Mouse (Mus musculus) stomach, postnatal 0 days (tissue): Measurements from ENCODE around the gene Jdp2. TPM values are rescaled to one million over a fixed set of nuclear protein-coding genes. Genes with fewer than 3 reads are reported as not detected.
A peak's percentile ranks its signal among the peaks of the same experiment; 100 is the strongest.

ENCODE experiments used
- ATAC-seq: fragments of 200-750 bp; cut with Nextera tagmentation; 2 replicates; pipeline ENCODE4 v1.8.0; 2017; ENCODE audit not compliant: low FRiP score, low TSS enrichment
- DNase-seq: peaks from one replicate; pipeline ENCODE4 v3.0.0-alpha.2; 2016; ENCODE audit warnings: low spot score
- H3K27ac ChIP-seq: fragments of 300-500 bp; sonication (generic); replicated peaks from 2 replicates; pipeline ENCODE4 v1.5.1; 2014; ENCODE audit warnings: mild to moderate bottlenecking, control low read depth
- H3K27me3 ChIP-seq: fragments of 300-500 bp; sonication (generic); 2 replicates; pipeline ENCODE4 v1.6.1; 2014; ENCODE audit warnings: low read length; ENCODE audit not compliant: control insufficient read depth, insufficient read depth
- H3K36me3 ChIP-seq: fragments of 300-500 bp; sonication (generic); 2 replicates; pipeline ENCODE4 v1.6.1; 2014; ENCODE audit warnings: low read length, mixed read lengths; ENCODE audit not compliant: control insufficient read depth, insufficient read depth
- H3K4me1 ChIP-seq: fragments of 300-500 bp; sonication (generic); replicated peaks from 2 replicates; pipeline ENCODE4 v1.6.1; 2014; ENCODE audit warnings: antibody characterized with exemption; ENCODE audit not compliant: control insufficient read depth, insufficient read depth
- H3K4me2 ChIP-seq: fragments of 300-500 bp; sonication (generic); replicated peaks from 2 replicates; pipeline ENCODE4 v1.6.1; 2014; ENCODE audit warnings: low read depth, mild to moderate bottlenecking, control low read depth, moderate library complexity
- H3K4me3 ChIP-seq: fragments of 300-500 bp; sonication (generic); 2 replicates; pipeline ENCODE4 v1.5.1; 2014; ENCODE audit warnings: low read depth, low read length, control low read depth
- H3K9ac ChIP-seq: fragments of 300-500 bp; sonication (generic); 2 replicates; pipeline ENCODE4 v1.6.1; 2014; ENCODE audit warnings: mild to moderate bottlenecking, low read length, control low read depth, mixed read lengths
- H3K9me3 ChIP-seq: fragments of 300-500 bp; sonication (generic); 2 replicates; pipeline ENCODE4 v1.6.1; 2016; ENCODE audit warnings: low read length; ENCODE audit not compliant: control insufficient read depth
- CTCF ChIP-seq: IDR thresholded peaks from 2 replicates; pipeline ENCODE4 v1.5.1; 2016; ENCODE audit warnings: antibody characterized with exemption, low read depth, mild to moderate bottlenecking, moderate library complexity
- EP300 ChIP-seq: optimal IDR thresholded peaks from 2 replicates; pipeline ENCODE3; 2016; ENCODE audit warnings: antibody characterized with exemption
- WGBS: fragments of 180-500 bp; shearing (Covaris S2); extraction: QIAGEN DNeasy Blood & Tissue Kit; methylation state at CpG from one replicate; pipeline ENCODE4 v1.1.7; 2014; 5-methylcytosine and 5-hydroxymethylcytosine counted together
- polyA plus RNA-seq: library from polyadenylated mRNA; unstranded; fragments of >200 nt; fragmentation: Nextera tagmentation; extraction: Ambion mirVana; gene quantifications from 2 replicates; pipeline ENCODE4 v1.2.1, GENCODE M21; 2015

The Jdp2 gene
- 0.63 and 0.65 TPM in 2 replicates for polyA plus RNA-seq

- Histone ChIP-seq H3K4me2 (peak within 1 kb of the TSS; percentile 87), H3K27ac (peak within 1 kb of the TSS; percentile 92), H3K4me1 (peaks cover 5% of the 10 kb centered on the region; the same call in 1 of the 2 replicates), H3K36me3 (no peaks in the 10 kb centered on the region), H3K4me3 (peak within 1 kb of the TSS; percentile 73), H3K9me3 (no peaks in the 10 kb centered on the region), H3K9ac (peak within 1 kb of the TSS; percentile 91), H3K27me3 (no peaks in the 10 kb centered on the region)
- DNase-seq (peak; percentile 81), ATAC-seq (peak; percentile 92)
- TF ChIP-seq EP300 (no peak), CTCF (peak; percentile 53)
- WGBS = under 1% methylated on average over 65 of the region's 90 CpGs
Measured at GRCm38 (mm10) chr12:85598611-85599477, at the start of gene Jdp2. Jdp2 (plus strand) TSS chr12:85599027.

- no peak overlapping the region for H3K4me2 ChIP-seq
- H3K27ac ChIP-seq = no peak overlapping the region
- no peak overlapping the region for H3K4me3 ChIP-seq
- WGBS = 78% methylated on average over 8 of the region's 8 CpGs
- H3K36me3 ChIP-seq = no peaks in the 10 kb centered on the region
- no peaks in the 10 kb centered on the region for H3K27me3 ChIP-seq
- H3K9me3 ChIP-seq = no peaks in the 10 kb centered on the region
- no peak for TF ChIP-seq EP300
- TF ChIP-seq CTCF = no peak
- no peaks in the 10 kb centered on the region for H3K4me1 ChIP-seq
- ATAC-seq (no peak), DNase-seq (no peak)
- H3K9ac ChIP-seq = no peak overlapping the region
Measured at GRCm38 (mm10) chr12:85549661-85550060, 49.2 kb upstream of the Jdp2 start.

GRCm38 (mm10) chr12:85550435-85550834 lies 48.4 kb upstream of the Jdp2 start:
- no peak for ATAC-seq

GRCm38 (mm10) chr12:85559299-85559698 lies 39.5 kb upstream of the Jdp2 start:
- 79% methylated on average over 10 of the region's 10 CpGs for WGBS

More at GRCm38 (mm10) chr12:85550435-85550834, 48.4 kb upstream of the Jdp2 start:
- no peak for DNase-seq
- Histone ChIP-seq H3K9me3 (no peaks in the 10 kb centered on the region), H3K27ac (no peak overlapping the region), H3K9ac (no peak overlapping the region), H3K4me3 (no peak overlapping the region), H3K4me2 (no peak overlapping the region), H3K27me3 (no peaks in the 10 kb centered on the region), H3K36me3 (no peaks in the 10 kb centered on the region), H3K4me1 (no peaks in the 10 kb centered on the region)
- TF ChIP-seq CTCF (no peak), EP300 (no peak)
- WGBS = 87% methylated on average over 4 of the region's 4 CpGs

GRCm38 (mm10) chr12:85565441-85565840 lies 33.4 kb upstream of the Jdp2 start:
- H3K4me2 ChIP-seq = no peak overlapping the region
- H3K4me3 ChIP-seq = no peak overlapping the region
- H3K27me3 ChIP-seq = no peaks in the 10 kb centered on the region
- WGBS = 82% methylated on average over 2 of the region's 2 CpGs
- no peaks in the 10 kb centered on the region for H3K9me3 ChIP-seq
- H3K36me3 ChIP-seq = no peaks in the 10 kb centered on the region
- H3K27ac ChIP-seq = no peak overlapping the region
- H3K9ac ChIP-seq = no peak overlapping the region
- H3K4me1 ChIP-seq = no peaks in the 10 kb centered on the region
- DNase-seq (no peak), ATAC-seq (no peak)
- TF ChIP-seq EP300 (no peak), CTCF (no peak)

More at GRCm38 (mm10) chr12:85559299-85559698, 39.5 kb upstream of the Jdp2 start:
- no peak for TF ChIP-seq CTCF
- ATAC-seq (no peak), DNase-seq (no peak)
- no peak overlapping the region for H3K4me3 ChIP-seq
- H3K27me3 ChIP-seq = no peaks in the 10 kb centered on the region
- no peak overlapping the region for H3K9ac ChIP-seq
- no peak overlapping the region for H3K4me2 ChIP-seq
- H3K9me3 ChIP-seq = no peaks in the 10 kb centered on the region
- no peaks in the 10 kb centered on the region for H3K4me1 ChIP-seq
- no peaks in the 10 kb centered on the region for H3K36me3 ChIP-seq
- H3K27ac ChIP-seq = no peak overlapping the region

DNA sequence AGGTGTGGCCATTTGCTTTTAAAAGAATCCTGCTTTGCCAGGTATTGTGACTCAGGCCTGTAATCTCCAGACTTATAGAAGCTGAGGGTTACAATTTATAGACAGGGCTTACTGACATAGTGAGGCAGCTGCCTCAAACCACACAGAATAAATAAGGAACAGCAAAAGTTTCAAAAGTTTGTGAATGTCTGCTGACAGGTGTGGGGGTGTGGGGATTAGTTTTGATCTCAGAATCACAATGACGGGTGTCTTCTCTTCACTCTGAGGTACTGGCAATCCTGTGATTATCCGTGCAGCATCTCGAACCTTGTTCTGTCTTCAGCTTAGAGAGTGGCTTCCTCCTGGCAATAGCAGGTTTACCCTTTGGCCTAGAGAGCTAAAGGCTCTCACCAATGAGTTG lies 30.5 kb upstream of the Jdp2 start:
- 68% methylated on average over 3 of the region's 3 CpGs for WGBS
- H3K9ac ChIP-seq = no peak overlapping the region
- TF ChIP-seq EP300 = no peak
- no peak for TF ChIP-seq CTCF
- H3K27me3 ChIP-seq = no peaks in the 10 kb centered on the region
- ATAC-seq (peak; percentile 55; the same call in 1 of the 2 replicates), DNase-seq (no peak)
- H3K4me1 ChIP-seq = peaks cover 2% of the 10 kb centered on the region; the same call in 1 of the 2 replicates
- H3K4me2 ChIP-seq = no peak overlapping the region
- no peaks in the 10 kb centered on the region for H3K36me3 ChIP-seq
- no peaks in the 10 kb centered on the region for H3K9me3 ChIP-seq
- H3K4me3 ChIP-seq = no peak overlapping the region
- no peak overlapping the region for H3K27ac ChIP-seq
